ENCODE assay signal across 23 mouse cellular contexts in the genomic region with DNA sequence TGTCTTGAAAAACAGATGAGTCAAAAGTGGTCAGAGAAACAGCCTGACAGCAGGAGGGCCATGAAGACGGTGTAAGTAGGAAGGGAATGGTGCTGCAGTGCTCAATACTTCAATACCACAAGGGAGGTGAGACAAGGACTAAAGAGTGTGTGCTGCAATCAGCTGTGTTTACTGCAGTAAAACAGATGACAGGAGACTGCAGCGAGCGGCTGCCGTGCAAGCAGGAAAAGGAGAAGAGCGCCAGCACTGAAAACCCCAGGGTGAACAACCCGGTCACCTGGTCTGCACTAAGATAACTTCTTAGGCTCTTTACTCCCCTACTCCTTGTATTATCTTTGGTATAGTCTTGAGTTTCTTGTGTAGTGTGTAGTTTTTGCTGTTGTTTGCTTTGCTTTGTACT. TPM values are rescaled to one million over a fixed set of nuclear protein-coding genes. Genes with fewer than 3 reads are reported as not detected.
"Had no signal": no experiment of that assay in that cellular context is flagged by ENCODE, and none has a peak within 500 bp of the region (broad histone marks: within the 10 kb centered on the region; RNA-seq: fewer than 3 reads in every experiment).

No protein-coding gene starts in this region.

- H3K4me3 ChIP-seq: midbrain, embryonic 10.5 days; midbrain, embryonic 12.5 days; myocyte; neural tube, embryonic 13.5 days; neural tube, embryonic 15.5 days; stomach, embryonic 15.5 days had no signal

- ATAC-seq: midbrain, embryonic 16.5 days had no signal

- DNase-seq: lung, adult 18-20 months; lung, embryonic 14.5 days; lung, postnatal 10 days; lung, postnatal 4 days; midbrain, embryonic 14.5 days; retina, postnatal 1 day; right cerebral cortex, postnatal 4 days; spleen, adult 18-20 months; thymus, postnatal 14 days; thymus, postnatal 36 days had no signal

- H3K4me2 ChIP-seq: lung, embryonic 14.5 days; midbrain, embryonic 12.5 days; neural tube, embryonic 13.5 days; neural tube, embryonic 15.5 days; stomach, embryonic 15.5 days had no signal

- H3K27me3 ChIP-seq: midbrain, embryonic 12.5 days; neural tube, embryonic 13.5 days; neural tube, embryonic 15.5 days; stomach, embryonic 15.5 days had no signal

- H3K9me3 ChIP-seq: midbrain, embryonic 10.5 days; midbrain, embryonic 12.5 days; neural tube, embryonic 13.5 days; neural tube, embryonic 15.5 days; stomach, embryonic 15.5 days had no signal

- H3K9ac ChIP-seq: lung, embryonic 14.5 days; midbrain, embryonic 12.5 days; neural tube, embryonic 13.5 days; neural tube, embryonic 15.5 days; stomach, embryonic 15.5 days had no signal

- H3K27ac ChIP-seq: midbrain, embryonic 10.5 days; midbrain, embryonic 12.5 days; neural tube, embryonic 13.5 days; neural tube, embryonic 15.5 days; stomach, embryonic 15.5 days; stomach, postnatal 0 days had no signal

- H3K4me1 ChIP-seq: midbrain, embryonic 10.5 days; midbrain, embryonic 12.5 days; neural tube, embryonic 13.5 days; neural tube, embryonic 15.5 days; stomach, embryonic 15.5 days had no signal

RNA-seq across cellular contexts. Expression of a gene that starts 59.2 kb away (rescaled TPM):
- total RNA-seq: megakaryocyte, adult 5-6 weeks; megakaryocyte-erythroid progenitor cell, adult 5-6 weeks had no signal
- polyA plus RNA-seq: lung, embryonic 14.5 days; lung, embryonic 16.5 days; midbrain, embryonic 10.5 days; midbrain, embryonic 12.5 days; midbrain, embryonic 16.5 days; myocyte; neural tube, embryonic 11.5 days; neural tube, embryonic 13.5 days; stomach, embryonic 15.5 days; stomach, postnatal 0 days; thymus, postnatal 0 days had no signal
